Mouse (Mus musculus) brain, embryonic 18.5 days (tissue): ENCODE measurements around the gene Gm17428.
A peak's percentile ranks its signal among the peaks of the same experiment; 100 is the strongest.
"Not testable (repeated sequence)": the region's sequence is repeated elsewhere in the genome, so short reads cannot be mapped to it uniquely, and the experiment has no call there.

Experiments
- DNase-seq: peaks from one replicate; pipeline ENCODE4 v3.0.0-alpha.2; 2012; ENCODE audit warnings: low read depth, low spot score

Gm17428 gene

GRCm38 (mm10) chr14:54951587-54951986 lies 25.1 kb upstream of the Gm17428 start:
- no peak for DNase-seq

DNA sequence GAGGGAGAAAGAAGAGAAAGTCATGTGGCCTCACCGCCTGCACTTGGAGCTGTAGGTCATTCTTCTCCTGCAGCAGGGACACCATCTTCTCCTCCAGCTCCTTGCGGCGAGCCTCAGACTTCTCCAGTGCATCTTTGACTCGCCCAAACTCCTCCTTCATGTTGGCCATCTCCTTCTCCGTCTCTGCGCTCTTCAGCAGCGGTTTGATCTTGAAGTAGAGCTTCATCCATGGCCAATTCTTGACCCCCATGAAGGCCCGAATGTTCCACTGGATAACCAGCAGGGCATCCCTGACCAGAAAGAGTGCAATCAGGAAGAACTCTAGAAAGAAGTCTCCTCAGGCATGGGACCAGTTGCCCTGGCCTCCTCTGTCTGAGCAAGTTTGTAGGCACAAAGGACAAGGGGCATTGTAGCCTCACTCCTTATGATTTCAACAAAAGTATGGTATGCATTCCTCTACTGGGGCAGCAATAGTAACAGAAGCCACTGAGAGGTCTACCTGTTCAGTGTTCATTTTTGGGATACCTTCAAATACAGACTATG lies 23.0 kb upstream of the Gm17428 start:
- DNase-seq = no peak

DNA sequence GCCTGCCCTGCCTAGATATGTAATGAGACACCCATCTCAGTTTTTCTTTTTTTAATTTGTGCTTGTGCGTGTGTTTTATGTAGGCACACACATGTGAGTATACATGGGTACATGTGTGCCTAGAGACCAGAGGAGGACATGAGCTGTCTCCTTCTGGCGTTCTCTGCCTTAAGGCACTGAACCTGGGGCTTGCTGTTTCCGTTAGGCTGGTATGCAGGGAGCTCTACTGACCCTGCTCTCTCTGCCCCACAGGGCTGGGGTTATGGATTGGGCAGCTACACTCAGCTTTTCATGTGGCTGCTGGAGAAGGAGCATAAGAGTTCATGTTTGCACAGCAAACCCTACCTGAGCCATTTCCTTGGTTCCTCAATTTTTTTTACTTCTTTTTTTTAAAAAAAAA lies 22.3 kb upstream of the Gm17428 start:
- no peak for DNase-seq

DNA sequence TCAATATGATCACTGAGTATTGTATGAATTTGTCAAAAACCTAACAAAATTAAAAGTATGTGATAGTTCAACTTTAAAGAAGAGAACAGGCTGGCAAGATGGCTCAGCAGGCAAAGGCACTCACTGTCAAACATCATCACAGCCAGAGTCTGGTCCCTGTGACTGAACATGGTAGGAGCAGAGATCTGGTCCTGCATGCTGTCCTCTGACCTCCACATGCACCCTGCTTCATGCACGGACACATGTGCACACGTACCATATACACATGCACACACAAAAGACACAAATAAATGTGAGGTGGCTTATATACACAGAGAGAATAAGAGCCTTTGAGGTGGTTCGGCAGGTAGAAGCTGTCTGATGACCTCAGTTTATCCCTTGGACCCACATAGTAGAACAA lies 21.3 kb upstream of the Gm17428 start:
- no peak for DNase-seq

GRCm38 (mm10) chr14:54956533-54956932 lies 20.2 kb upstream of the Gm17428 start:
- no peak for DNase-seq

GRCm38 (mm10) chr14:54958503-54958902 lies 18.2 kb upstream of the Gm17428 start:
- DNase-seq = no peak

DNA sequence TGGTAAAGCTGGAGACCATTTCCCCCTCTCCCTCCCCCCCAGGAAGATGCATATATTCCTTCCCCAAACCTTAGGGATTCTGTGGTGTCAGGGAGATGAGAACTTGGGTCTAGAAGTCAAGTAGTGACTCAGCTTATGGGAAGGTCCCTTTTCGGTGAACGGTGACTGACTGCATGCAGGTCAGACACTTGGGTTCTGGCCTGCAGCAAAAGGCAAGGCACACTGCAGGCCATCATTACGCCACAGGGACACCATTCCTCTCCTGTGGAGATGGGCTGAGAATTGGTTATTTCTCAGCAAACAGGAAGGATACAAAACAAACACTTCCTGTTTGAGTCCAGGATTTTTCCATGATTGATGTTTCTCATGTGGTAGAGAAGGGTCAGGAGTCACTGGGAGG lies 17.5 kb upstream of the Gm17428 start:
- DNase-seq = no peak

- DNase-seq = not testable (repeated sequence)
Measured at GRCm38 (mm10) chr14:54959853-54960613, 16.7 kb upstream of the Gm17428 start.

DNA sequence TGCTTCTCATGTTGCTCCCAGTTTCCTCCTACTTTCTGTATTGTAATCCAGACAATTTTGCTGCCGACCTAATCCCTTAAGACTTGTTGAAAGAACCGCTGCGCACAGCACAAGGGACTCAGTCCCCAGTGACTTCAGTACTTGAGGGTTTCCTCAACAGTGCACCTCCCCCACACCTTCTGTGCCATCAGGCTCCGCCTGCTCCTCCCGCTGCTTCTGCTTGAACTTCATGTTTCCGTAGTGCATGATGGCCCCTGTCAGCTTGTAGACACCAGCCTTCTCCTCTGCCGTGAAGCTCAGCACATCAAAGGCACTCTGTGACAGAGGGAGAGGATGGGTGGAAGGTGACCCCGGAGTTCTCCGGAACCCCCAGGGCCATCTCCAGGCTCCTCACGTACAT lies 16.0 kb upstream of the Gm17428 start:
- no peak for DNase-seq

DNA sequence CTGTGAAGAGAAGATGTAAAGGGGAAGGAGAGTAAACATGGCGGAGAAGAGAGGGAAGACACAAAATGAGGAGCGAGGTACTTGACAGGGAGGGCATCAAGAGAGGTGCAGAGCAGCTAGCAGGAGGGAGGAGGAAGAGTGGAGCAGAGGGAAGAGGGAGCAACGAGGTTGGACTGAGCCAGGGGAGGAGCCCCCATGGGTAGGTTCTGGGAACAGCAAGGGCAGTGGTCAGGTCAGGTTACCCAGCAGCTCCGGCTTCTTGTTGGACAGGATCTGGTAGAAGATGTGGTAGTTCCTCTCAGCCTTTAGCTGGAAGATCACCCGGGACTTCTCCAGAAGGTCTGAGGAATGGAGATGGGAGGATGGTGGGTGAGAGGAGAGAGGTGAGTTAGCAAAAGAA lies 15.2 kb upstream of the Gm17428 start:
- DNase-seq = no peak

GRCm38 (mm10) chr14:54962714-54963113 lies 14.0 kb upstream of the Gm17428 start:
- no peak for DNase-seq

GRCm38 (mm10) chr14:54963727-54964126 lies 13.0 kb upstream of the Gm17428 start:
- no peak for DNase-seq

DNA sequence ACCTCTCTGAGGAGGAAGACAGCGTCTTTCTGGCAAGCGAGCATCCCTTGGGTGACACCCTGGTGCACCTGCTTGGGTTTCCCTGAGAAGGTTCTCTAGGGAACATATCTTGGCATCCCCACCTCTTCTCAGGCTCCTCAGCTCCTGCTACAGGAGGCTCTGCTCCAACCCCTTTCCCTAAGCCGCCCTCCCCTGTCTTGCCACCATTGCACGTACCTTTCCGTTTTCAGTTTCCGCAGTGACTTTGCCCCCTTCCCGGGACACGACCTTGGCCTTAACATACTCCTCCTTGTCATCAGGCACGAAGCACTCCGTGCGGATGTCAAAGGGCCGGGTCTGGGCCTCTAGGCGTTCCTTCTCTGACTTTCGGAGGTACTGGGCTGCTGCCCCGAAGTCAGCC lies 11.7 kb upstream of the Gm17428 start:
- DNase-seq = no peak

- no peak for DNase-seq
Measured at GRCm38 (mm10) chr14:54965631-54966030, 11.1 kb upstream of the Gm17428 start.

DNA sequence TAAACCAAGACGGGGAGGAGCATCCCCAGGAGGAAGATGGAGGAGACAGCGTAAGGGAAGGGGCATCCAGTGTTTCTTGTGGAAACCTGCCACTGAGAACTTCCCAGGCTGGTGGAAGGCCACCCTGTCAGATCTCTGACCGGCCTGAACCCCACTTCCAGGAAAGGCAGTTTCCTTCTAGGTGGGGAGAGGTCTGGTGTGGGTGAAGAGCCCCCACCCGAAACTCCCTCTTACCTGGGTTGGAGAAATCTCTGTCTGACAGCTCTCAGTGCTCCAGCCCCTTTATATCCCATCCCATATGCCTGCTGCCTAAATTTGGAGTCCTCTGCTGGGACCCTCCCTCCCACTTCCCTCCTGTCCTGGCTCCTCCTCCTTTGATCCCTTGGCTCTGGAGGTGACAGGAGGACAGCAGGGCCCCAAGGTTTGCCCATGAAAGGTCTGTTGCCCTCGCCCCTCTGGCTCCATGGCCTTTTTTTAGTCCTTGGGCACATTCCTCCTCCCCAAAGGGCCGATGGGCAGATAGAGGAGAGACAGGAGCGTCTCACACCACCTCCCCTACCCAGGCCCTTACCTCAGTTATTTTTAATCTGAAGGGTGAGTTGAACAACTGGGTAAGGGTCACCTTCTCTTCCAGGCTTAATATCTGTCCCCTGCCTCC lies 10.3 kb upstream of the Gm17428 start, which contains the start of gene Myh6:
Gene Myh6 (minus strand): TSS at position 608 of the 658 bp plus-strand sequence.
- DNase-seq = no peak

- DNase-seq = no peak
Measured at GRCm38 (mm10) chr14:54967874-54968273, 8.9 kb upstream of the Gm17428 start.

DNA sequence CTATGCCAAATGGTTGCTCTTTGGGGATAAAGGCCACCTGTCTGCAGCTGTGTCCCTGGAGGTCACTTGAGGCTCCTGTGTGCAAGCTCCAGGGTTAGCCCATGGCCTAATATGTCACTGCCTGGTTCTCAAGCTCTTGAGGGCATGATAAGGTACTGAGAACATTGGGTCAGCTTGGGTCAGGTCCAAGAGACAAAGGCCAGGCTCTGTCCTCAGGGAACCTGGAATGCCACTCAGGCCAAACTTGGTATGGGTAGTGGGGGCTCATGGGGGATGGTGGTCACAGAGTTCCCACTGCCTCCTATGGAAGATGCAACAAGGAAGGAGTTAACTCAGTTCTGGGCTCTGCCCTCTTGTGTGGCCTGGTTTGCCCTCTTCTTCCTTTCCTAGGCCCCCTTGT lies 8.4 kb upstream of the Gm17428 start:
- DNase-seq = no peak

DNA sequence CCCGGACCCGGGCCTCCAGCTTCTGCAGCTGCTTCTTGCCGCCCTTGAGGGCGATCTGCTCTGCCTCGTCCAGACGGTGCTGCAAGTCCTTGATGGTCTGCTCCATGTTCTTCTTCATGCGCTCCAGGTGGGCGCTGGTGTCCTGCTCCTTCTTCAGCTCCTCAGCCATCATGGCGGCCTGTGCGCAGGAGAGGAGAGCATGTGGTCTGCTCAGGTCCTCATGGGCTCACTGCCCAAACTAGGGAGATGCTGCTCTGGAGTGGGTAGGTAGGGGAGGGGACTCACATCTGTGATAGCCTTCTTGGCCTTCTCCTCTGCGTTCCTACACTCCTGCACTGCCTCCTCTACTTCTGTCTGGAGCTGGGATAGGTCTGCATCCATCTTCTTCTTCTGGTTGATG lies 3.9 kb upstream of the Gm17428 start:
- not testable (repeated sequence) for DNase-seq

DNA sequence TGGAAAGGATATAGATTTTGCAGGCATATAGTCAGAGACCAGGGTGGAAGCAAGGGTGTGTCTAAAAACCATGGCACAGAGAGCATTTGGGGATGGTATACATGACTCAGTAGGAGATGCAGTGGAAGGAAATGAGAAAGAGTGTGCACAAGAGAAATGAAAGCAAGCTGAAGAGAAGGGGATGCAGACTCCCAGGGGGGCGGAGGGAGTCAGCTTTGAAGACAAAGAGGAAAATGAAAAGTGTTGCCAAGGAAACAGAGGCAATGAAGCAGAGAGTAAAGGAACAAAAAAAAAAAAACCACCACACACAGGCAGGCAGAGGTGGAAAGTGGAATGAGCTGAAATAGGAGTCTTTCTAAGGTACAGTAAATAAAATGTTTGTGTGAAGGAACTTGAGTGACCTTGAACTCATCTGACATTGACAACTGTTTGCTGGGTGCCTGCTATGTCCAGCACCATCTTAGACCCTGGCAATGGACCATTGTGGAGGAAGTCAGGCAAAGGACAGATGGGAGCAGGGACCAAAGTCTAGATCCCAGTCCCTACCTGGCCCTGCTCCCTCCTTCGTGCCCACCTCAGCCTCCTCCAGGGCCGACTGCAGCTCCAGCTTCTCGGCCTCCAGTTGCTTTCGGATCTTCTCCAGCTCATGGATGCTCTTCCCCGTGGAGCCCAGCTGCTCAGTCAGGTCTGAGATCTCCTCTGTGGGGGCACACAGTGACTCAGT lies 2.5 kb upstream of the Gm17428 start:
- peak; percentile 79 for DNase-seq

DNA sequence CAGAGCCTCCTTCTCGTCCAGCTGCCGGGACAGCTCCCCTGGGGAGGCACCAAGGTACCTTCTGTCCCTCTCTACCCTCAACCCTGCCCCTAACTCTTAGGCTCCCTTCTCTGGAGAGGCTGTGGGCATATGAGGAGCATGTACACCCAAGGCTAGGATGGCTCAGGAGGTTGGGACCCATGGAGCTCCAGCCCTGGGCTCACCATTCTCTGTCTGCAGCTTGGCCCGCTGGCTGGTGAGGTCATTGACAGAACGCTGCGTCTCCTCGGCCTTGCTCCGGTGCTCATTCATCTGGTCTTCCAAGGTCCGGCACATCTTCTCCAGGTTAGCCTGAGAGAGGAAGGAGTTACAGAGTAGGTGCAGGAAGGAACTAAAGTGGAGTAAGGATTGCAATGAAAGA lies 1.9 kb downstream of the Gm17428 start:
- DNase-seq = no peak

GRCm38 (mm10) chr14:54981934-54982333 lies 5.2 kb downstream of the Gm17428 start:
- DNase-seq = no peak

DNA sequence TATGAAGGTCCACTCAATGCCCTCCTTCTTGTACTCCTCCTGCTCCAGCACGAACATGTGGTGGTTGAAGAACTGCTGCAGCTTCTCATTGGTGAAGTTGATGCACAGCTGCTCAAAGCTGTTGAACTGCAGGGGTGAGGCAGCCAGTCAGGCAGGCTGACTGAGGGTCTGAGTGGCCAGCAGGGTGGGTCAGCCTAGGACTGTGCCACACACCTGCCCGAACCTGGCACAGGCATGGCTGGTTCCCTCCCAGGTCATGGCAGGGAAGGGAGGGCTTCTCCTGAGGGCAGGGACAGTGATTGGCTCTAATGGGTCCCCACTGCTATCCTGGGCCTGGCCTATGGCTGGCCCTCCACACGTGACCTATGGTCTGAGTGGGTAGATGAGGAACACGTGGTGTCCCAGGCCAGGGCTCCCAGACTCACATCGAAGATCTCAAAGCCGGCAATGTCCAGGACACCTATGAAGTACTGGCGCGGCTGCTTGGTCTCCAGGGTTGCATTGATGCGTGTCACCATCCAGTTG lies 11.7 kb downstream of the Gm17428 start:
- DNase-seq = not testable (repeated sequence)
